Mouse (Mus musculus): ENCODE measurements around the gene Nat9.

Gene Nat9

GRCm38 (mm10) chr11:115215123-115215522 lies 27.5 kb upstream of the Nat9 start:
- no peak for DNase-seq (ENCODE audit: low spot score)

GRCm38 (mm10) chr11:115212116-115212515 lies 24.5 kb upstream of the Nat9 start:
- no peak for DNase-seq (ENCODE audit: low spot score)

- DNase-seq (ENCODE audit: low spot score): no peak
These were observed 22.3 kb upstream of the Nat9 start for GRCm38 (mm10) chr11:115209958-115210357.

GRCm38 (mm10) chr11:115208776-115209732 lies 21.4 kb upstream of the Nat9 start:
- DNase-seq (ENCODE audit: low spot score): no peak

GRCm38 (mm10) chr11:115208126-115208525 lies 20.5 kb upstream of the Nat9 start:
- DNase-seq (ENCODE audit: low spot score): no peak

- no peak for DNase-seq (ENCODE audit: low spot score)
These were observed 15.1 kb upstream of the Nat9 start for GRCm38 (mm10) chr11:115202756-115203155.

- DNase-seq (ENCODE audit: low spot score): peak; percentile 43
These were observed 14.7 kb upstream of the Nat9 start for GRCm38 (mm10) chr11:115202316-115202715.

- DNase-seq (ENCODE audit: low spot score): no peak
These were observed 12.9 kb upstream of the Nat9 start for GRCm38 (mm10) chr11:115200520-115200919.

- no peak for DNase-seq (ENCODE audit: low spot score)
These were observed 11.3 kb upstream of the Nat9 start for GRCm38 (mm10) chr11:115198932-115199384.

GRCm38 (mm10) chr11:115197558-115197957 lies 9.9 kb upstream of the Nat9 start:
- DNase-seq (ENCODE audit: low spot score): no peak

GRCm38 (mm10) chr11:115195933-115196332 lies 8.3 kb upstream of the Nat9 start:
- no peak for DNase-seq (ENCODE audit: low spot score)

- no peak for DNase-seq (ENCODE audit: low spot score)
These were observed 7.0 kb upstream of the Nat9 start for GRCm38 (mm10) chr11:115194693-115195092.

GRCm38 (mm10) chr11:115192180-115192579 lies 4.5 kb upstream of the Nat9 start:
- no peak for DNase-seq (ENCODE audit: low spot score)

GRCm38 (mm10) chr11:115189304-115189703 lies 1.6 kb upstream of the Nat9 start:
- DNase-seq (ENCODE audit: low spot score): no peak

- no peak for DNase-seq (ENCODE audit: low spot score)
These were observed 1.0 kb upstream of the Nat9 start for GRCm38 (mm10) chr11:115188539-115189231.

GRCm38 (mm10) chr11:115187224-115187639 lies 427 bp downstream of the Nat9 start, which contains the start of gene Tmem104:
Tmem104 (plus strand) TSS chr11:115187487.
- peak; percentile 98 for DNase-seq (ENCODE audit: low spot score)

- no peak for DNase-seq (ENCODE audit: low spot score)
These were observed 2.7 kb downstream of the Nat9 start for GRCm38 (mm10) chr11:115184973-115185372.

- DNase-seq (ENCODE audit: low spot score): peak; percentile 53
These were observed 5.6 kb downstream of the Nat9 start for GRCm38 (mm10) chr11:115181913-115182638.

- DNase-seq (ENCODE audit: low spot score): no peak
These were observed 7.8 kb downstream of the Nat9 start for GRCm38 (mm10) chr11:115179881-115180280.

GRCm38 (mm10) chr11:115179191-115179590 lies 8.5 kb downstream of the Nat9 start:
- no peak for DNase-seq (ENCODE audit: low spot score)

- DNase-seq (ENCODE audit: low spot score): no peak
These were observed 8.9 kb downstream of the Nat9 start for GRCm38 (mm10) chr11:115178766-115179165.

GRCm38 (mm10) chr11:115177559-115178195 lies 10.0 kb downstream of the Nat9 start:
- no peak for DNase-seq (ENCODE audit: low spot score)
